Mouse (Mus musculus) thymus, postnatal 36 days (tissue): ENCODE data around the gene Htra3.

Experiments used
- DNase-seq, 2 experiments: peaks; one replicate each; pipeline ENCODE4 v3.0.0; 2022; ENCODE audit warnings: mixed read lengths in 2 of 2

Htra3 gene

GRCm38 (mm10) chr5:35679256-35680155 is at the start of gene Htra3:
Htra3 (minus strand) TSS chr5:35679782.
- DNase-seq = no peak

- peak; percentile 47 to 49 for DNase-seq
Observed at GRCm38 (mm10) chr5:35728957-35729460, 49.4 kb upstream of the Htra3 start.

- no peak for DNase-seq
Observed at GRCm38 (mm10) chr5:35728344-35728956, 48.9 kb upstream of the Htra3 start.

- DNase-seq = no peak
Observed at GRCm38 (mm10) chr5:35727447-35727846, 47.9 kb upstream of the Htra3 start.

GRCm38 (mm10) chr5:35725840-35726239 is 46.3 kb upstream of the Htra3 start:
- DNase-seq = no peak

GRCm38 (mm10) chr5:35723900-35724299 is 44.3 kb upstream of the Htra3 start:
- no peak for DNase-seq

- DNase-seq = no peak
Observed at GRCm38 (mm10) chr5:35722654-35723053, 43.1 kb upstream of the Htra3 start.

GRCm38 (mm10) chr5:35721933-35722332 is 42.4 kb upstream of the Htra3 start:
- DNase-seq = no peak

GRCm38 (mm10) chr5:35719880-35720279 is 40.3 kb upstream of the Htra3 start:
- DNase-seq = no peak

GRCm38 (mm10) chr5:35719343-35719742 is 39.8 kb upstream of the Htra3 start:
- DNase-seq = no peak

- no peak for DNase-seq
Observed at GRCm38 (mm10) chr5:35718817-35719216, 39.2 kb upstream of the Htra3 start.

GRCm38 (mm10) chr5:35717946-35718345 is 38.4 kb upstream of the Htra3 start:
- DNase-seq = peak in 1 of 2 experiments; percentile 8

- DNase-seq = no peak
Observed at GRCm38 (mm10) chr5:35717455-35717854, 37.9 kb upstream of the Htra3 start.

GRCm38 (mm10) chr5:35713649-35714354 is 34.2 kb upstream of the Htra3 start:
- DNase-seq = peak; percentile 42 to 47

- no peak for DNase-seq
Observed at GRCm38 (mm10) chr5:35712517-35712916, 32.9 kb upstream of the Htra3 start.

GRCm38 (mm10) chr5:35710931-35711330 is 31.3 kb upstream of the Htra3 start:
- DNase-seq = no peak

GRCm38 (mm10) chr5:35710481-35710880 is 30.9 kb upstream of the Htra3 start:
- DNase-seq = no peak

GRCm38 (mm10) chr5:35705411-35705810 is 25.8 kb upstream of the Htra3 start:
- DNase-seq = no peak

- DNase-seq = no peak
Observed at GRCm38 (mm10) chr5:35703814-35704213, 24.2 kb upstream of the Htra3 start.

- DNase-seq = no peak
Observed at GRCm38 (mm10) chr5:35703183-35703582, 23.6 kb upstream of the Htra3 start.

- no peak for DNase-seq
Observed at GRCm38 (mm10) chr5:35702582-35703140, 23.1 kb upstream of the Htra3 start.

GRCm38 (mm10) chr5:35701042-35701441 is 21.5 kb upstream of the Htra3 start:
- peak; percentile 33 to 41 for DNase-seq

- no peak for DNase-seq
Observed at GRCm38 (mm10) chr5:35695815-35696214, 16.2 kb upstream of the Htra3 start.
